Comparison of ENCODE assay signal across 8 mouse cellular contexts in the genomic region with DNA sequence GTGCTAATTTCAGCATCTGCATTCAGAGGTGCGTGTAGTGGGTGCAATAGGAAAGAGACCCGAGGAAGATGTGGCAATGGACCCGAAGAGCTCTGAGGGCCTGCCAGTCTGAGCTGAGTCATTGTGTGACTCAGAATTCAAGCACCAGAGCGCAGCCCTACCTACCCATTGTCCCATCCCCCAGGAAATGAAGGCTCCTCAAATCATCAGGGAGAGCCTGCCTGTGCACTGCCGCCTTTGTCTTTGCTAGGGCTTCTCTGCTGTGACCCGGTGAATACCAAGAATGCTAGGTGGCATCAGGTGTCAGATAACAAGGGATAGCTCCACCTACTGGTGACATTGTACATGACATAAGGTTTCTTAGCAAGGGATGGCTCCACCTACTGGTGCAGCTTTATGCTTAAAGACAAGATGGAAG. TPM values are rescaled to one million over a fixed set of nuclear protein-coding genes. Genes with fewer than 3 reads are reported as not detected.
DNase-seq lines count a peak whose midpoint lies in the region; ATAC-seq lines count a peak whose summit lies in the region.

No protein-coding gene starts in this region.

- peak overlapping the region; percentile 79 for H3K4me2 ChIP-seq in hindbrain, embryonic 15.5 days

- DNase-seq in R1 (ENCODE audit: low read depth, low spot score), result peak; percentile 100
- DNase-seq in cerebellum, adult 9-10 months, result peak; percentile 97
- peak; percentile 59 to 60 for DNase-seq in frontal cortex, postnatal 10 days (ENCODE audit: low spot score in 2 of 2)
- peak; percentile 87 for DNase-seq in left cerebral cortex, adult 11 months (ENCODE audit: low spot score)
- DNase-seq in lung, postnatal 36 days, result peak; percentile 97
- peak; percentile 92 for DNase-seq in retina, postnatal 7 days (ENCODE audit: low read depth, low spot score)
- DNase-seq in urinary bladder, postnatal 14 days (ENCODE audit: low spot score), result peak; percentile 77

- no peaks in the 10 kb centered on the region for H3K27me3 ChIP-seq in hindbrain, embryonic 15.5 days

- WGBS in hindbrain, embryonic 15.5 days, result 7% methylated on average over 6 of the region's 6 CpGs

- H3K36me3 ChIP-seq in hindbrain, embryonic 15.5 days, result peaks cover 38% of the 10 kb centered on the region

- H3K27ac ChIP-seq in hindbrain, embryonic 15.5 days (replicated peaks), result peak overlapping the region; percentile 35; the same call in 1 of the 2 replicates

- H3K9ac ChIP-seq in hindbrain, embryonic 15.5 days, result no peak overlapping the region

- peaks cover 64% of the 10 kb centered on the region for H3K4me1 ChIP-seq in hindbrain, embryonic 15.5 days (replicated peaks)

- H3K9me3 ChIP-seq in hindbrain, embryonic 15.5 days, result no peaks in the 10 kb centered on the region

- ATAC-seq in hindbrain, embryonic 15.5 days (ENCODE audit: low FRiP score, low read depth), result no peak

- H3K4me3 ChIP-seq in hindbrain, embryonic 15.5 days, result peak overlapping the region; percentile 83; the same call in 1 of the 2 replicates

RNA-seq across cellular contexts. Expression of gene Eno1, which starts 3.4 kb away (rescaled TPM):
- polyA plus RNA-seq in hindbrain, embryonic 15.5 days (2015; fragmentation: Nextera tagmentation; extraction: Ambion mirVana), result 1,126 and 1,158 TPM in 2 replicates

RNA-seq across cellular contexts. Expression of gene Car6, which starts 38.8 kb away (rescaled TPM):
- polyA plus RNA-seq in hindbrain, embryonic 15.5 days (2015; fragmentation: Nextera tagmentation; extraction: Ambion mirVana), result not detected in 2 replicates

RNA-seq across cellular contexts. Expression of gene Rere, which starts 41.5 kb away (rescaled TPM):
- polyA plus RNA-seq in hindbrain, embryonic 15.5 days (2015; fragmentation: Nextera tagmentation; extraction: Ambion mirVana), result 32.5 and 33.8 TPM in 2 replicates
